Mouse (Mus musculus) liver, postnatal 0 days (tissue): ENCODE measurements around the gene Adgrb3. TPM values are rescaled to one million over a fixed set of nuclear protein-coding genes. Genes with fewer than 3 reads are reported as not detected.

Experiments used
- ATAC-seq: fragments of 200-750 bp; cut with Nextera tagmentation; 2 replicates; pipeline ENCODE4 v1.8.0; 2017; ENCODE audit warnings: mild to moderate bottlenecking, moderate library complexity
- DNase-seq: peaks from one replicate; pipeline ENCODE4 v3.0.0-alpha.2; 2016
- H3K27ac ChIP-seq: fragments of 300-500 bp; sonication (generic); 2 replicates; pipeline ENCODE4 v1.5.1; 2014; ENCODE audit warnings: antibody characterized with exemption, moderate library complexity, mild to moderate bottlenecking, low read depth
- H3K27me3 ChIP-seq: fragments of 300-500 bp; sonication (generic); 2 replicates; pipeline ENCODE4 v1.6.1; 2014; ENCODE audit warnings: low read length, control low read depth, mixed read lengths; ENCODE audit not compliant: insufficient read depth
- H3K36me3 ChIP-seq: fragments of 300-500 bp; sonication (generic); replicated peaks from 2 replicates; pipeline ENCODE4 v1.6.1; 2014; ENCODE audit warnings: mild to moderate bottlenecking, control low read depth, low read length, moderate library complexity, mixed read lengths; ENCODE audit not compliant: insufficient read depth
- H3K4me1 ChIP-seq: fragments of 300-500 bp; sonication (generic); 2 replicates; pipeline ENCODE4 v1.6.1; 2014; ENCODE audit warnings: antibody characterized with exemption, mild to moderate bottlenecking, control low read depth; ENCODE audit not compliant: insufficient read depth
- H3K4me2 ChIP-seq: fragments of 300-500 bp; sonication (generic); 2 replicates; pipeline ENCODE4 v1.6.1; 2014; ENCODE audit warnings: low read depth, mild to moderate bottlenecking, low read length, moderate library complexity, mixed read lengths
- H3K4me3 ChIP-seq: fragments of 300-500 bp; sonication (generic); 2 replicates; pipeline ENCODE4 v1.5.1; 2014; ENCODE audit warnings: low read depth, low read length
- H3K9ac ChIP-seq: fragments of 300-500 bp; sonication (generic); replicated peaks from 2 replicates; pipeline ENCODE4 v1.6.1; 2014; ENCODE audit warnings: mild to moderate bottlenecking, moderate library complexity
- H3K9me3 ChIP-seq: fragments of 300-500 bp; sonication (generic); 2 replicates; pipeline ENCODE4 v1.6.1; 2016; ENCODE audit warnings: mild to moderate bottlenecking, control low read depth, low read length, mixed read lengths
- CTCF ChIP-seq: sonication (generic); IDR thresholded peaks from 2 replicates; pipeline ENCODE4 v1.5.1; 2016; ENCODE audit warnings: antibody characterized with exemption, low read depth
- EP300 ChIP-seq: IDR thresholded peaks from 2 replicates; pipeline ENCODE4 v1.6.1; 2016; ENCODE audit warnings: antibody characterized with exemption, low read depth, mild to moderate bottlenecking
- WGBS: fragments of 180-500 bp; shearing (Covaris S2); extraction: QIAGEN DNeasy Blood & Tissue Kit; methylation state at CpG from one replicate; pipeline ENCODE4 v1.1.7; 2014; ENCODE audit not compliant: insufficient replicate concordance; 5-methylcytosine and 5-hydroxymethylcytosine counted together
- polyA plus RNA-seq: library from polyadenylated mRNA; unstranded; fragments of >200 nt; fragmentation: Nextera tagmentation; extraction: Ambion mirVana; gene quantifications from 2 replicates; pipeline ENCODE4 v1.2.1, GENCODE M21; 2015

Gene Adgrb3
- polyA plus RNA-seq, 1 experiment from 2014 or later, result not detected

DNA sequence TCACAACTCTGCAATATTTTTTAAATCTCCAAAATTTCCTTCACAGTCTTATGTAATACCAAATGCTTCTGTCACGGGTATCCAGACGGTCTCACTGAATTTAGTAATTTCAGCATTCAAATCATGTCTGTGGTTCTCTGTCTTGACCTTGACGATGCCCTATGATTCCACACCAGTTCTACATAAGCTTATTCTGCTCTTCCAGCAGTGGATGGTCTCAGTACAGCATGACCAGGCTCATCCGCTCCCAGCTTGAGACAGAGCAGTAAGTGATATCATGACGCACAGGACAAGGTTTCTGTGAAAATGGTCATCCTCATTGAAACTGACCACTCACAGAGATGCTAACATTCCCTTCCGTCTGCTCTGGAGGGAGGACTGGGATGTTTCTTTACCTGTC is 252.9 kb downstream of the Adgrb3 start:
- H3K27me3 ChIP-seq, result no peaks in the 10 kb centered on the region
- DNase-seq, result no peak
- 79% methylated on average over 6 of the region's 6 CpGs for WGBS
- H3K4me2 ChIP-seq, result no peak overlapping the region
- H3K4me1 ChIP-seq, result no peaks in the 10 kb centered on the region
- TF ChIP-seq CTCF, result no peak
- no peaks in the 10 kb centered on the region for H3K36me3 ChIP-seq
- H3K27ac ChIP-seq, result no peak overlapping the region
- ATAC-seq, result no peak
- H3K9me3 ChIP-seq, result no peaks in the 10 kb centered on the region
- no peak overlapping the region for H3K9ac ChIP-seq
- no peak overlapping the region for H3K4me3 ChIP-seq

DNA sequence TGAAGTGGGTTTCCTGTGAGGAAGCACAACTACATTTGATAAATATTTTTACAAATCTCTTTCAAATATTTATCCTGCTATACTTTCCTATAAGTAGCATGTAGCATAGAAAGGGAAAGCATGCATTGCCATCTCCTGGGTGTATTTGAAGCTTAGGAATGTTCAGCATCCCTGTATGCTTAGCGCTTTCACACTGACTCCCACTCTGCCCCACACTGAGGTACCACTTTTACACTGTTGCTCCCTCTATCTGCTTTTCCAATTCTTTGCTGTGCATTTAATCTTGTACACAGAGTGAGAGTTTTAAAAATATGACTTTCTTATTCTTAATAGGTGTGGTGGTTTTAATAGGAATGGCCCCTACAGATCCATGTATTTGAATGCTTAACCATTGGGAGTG is 261.4 kb downstream of the Adgrb3 start:
- Histone ChIP-seq H3K4me1 (no peaks in the 10 kb centered on the region), H3K4me2 (no peak overlapping the region), H3K36me3 (no peaks in the 10 kb centered on the region), H3K4me3 (no peak overlapping the region), H3K9me3 (no peaks in the 10 kb centered on the region), H3K27ac (no peak overlapping the region), H3K27me3 (no peaks in the 10 kb centered on the region), H3K9ac (no peak overlapping the region)
- TF ChIP-seq EP300 (no peak), CTCF (no peak)
- no peak for ATAC-seq
- no peak for DNase-seq
- WGBS, result 65% methylated on average over 1 of the region's 1 CpGs

DNA sequence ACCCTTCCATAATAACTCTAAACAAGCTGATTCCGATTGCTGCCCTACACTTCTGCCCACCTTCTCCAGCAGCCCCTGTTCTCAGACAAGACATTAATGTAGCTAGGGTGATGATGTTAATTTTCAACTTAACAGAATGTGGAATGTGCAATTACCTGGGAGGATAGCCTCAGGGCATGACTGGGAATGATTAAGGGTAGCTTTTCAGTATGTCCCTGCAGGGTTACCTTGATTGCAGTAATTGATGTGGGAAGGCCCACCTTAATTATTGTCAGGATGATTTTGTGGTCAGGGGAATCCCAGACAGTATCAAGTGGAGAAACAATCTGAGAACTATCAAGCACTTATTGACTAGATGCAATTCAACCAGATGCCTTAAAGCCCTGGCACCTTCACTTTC is 283.4 kb downstream of the Adgrb3 start:
- Histone ChIP-seq H3K9me3 (no peaks in the 10 kb centered on the region), H3K27ac (no peak overlapping the region), H3K4me2 (no peak overlapping the region), H3K9ac (no peak overlapping the region), H3K4me1 (no peaks in the 10 kb centered on the region), H3K36me3 (no peaks in the 10 kb centered on the region), H3K27me3 (no peaks in the 10 kb centered on the region), H3K4me3 (no peak overlapping the region)
- DNase-seq (no peak), ATAC-seq (no peak)
- WGBS, result 77% methylated on average over 1 of the region's 1 CpGs
- no peak for TF ChIP-seq CTCF
- TF ChIP-seq EP300, result no peak

GRCm38 (mm10) chr1:25543915-25544314 is 285.6 kb downstream of the Adgrb3 start:
- ATAC-seq (no peak), DNase-seq (no peak)
- 74% methylated on average over 2 of the region's 2 CpGs for WGBS
- H3K27ac ChIP-seq, result no peak overlapping the region
- TF ChIP-seq EP300 (no peak), CTCF (no peak)
- H3K4me3 ChIP-seq, result no peak overlapping the region
- H3K4me1 ChIP-seq, result no peaks in the 10 kb centered on the region
- H3K27me3 ChIP-seq, result no peaks in the 10 kb centered on the region
- no peak overlapping the region for H3K9ac ChIP-seq
- no peaks in the 10 kb centered on the region for H3K36me3 ChIP-seq
- no peak overlapping the region for H3K4me2 ChIP-seq
- 0 out of 2 replicates have a peak, but pooled peaks cover 2% of the 10 kb centered on the region for H3K9me3 ChIP-seq

DNA sequence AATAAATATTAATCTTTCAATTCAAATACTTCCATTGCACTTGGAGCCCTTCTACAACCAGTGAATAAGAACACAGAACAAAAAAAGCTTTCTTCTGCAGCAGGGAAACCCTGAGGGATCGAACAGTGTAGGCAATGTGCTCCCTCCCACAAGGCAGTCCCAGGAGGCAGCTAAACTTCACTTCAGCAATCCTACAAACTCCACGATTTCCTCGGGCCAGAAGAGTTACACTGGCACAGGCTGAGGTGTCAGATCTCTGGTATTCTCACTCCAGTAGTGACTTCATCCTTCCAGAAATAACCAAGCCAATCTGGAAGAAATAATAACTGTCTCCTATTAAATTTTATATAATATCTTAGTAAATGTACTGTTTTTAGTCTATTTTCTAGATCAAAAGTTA is 286.6 kb downstream of the Adgrb3 start:
- H3K9me3 ChIP-seq, result 0 out of 2 replicates have a peak, but pooled peaks cover 2% of the 10 kb centered on the region
- H3K27ac ChIP-seq, result no peak overlapping the region
- no peak overlapping the region for H3K9ac ChIP-seq
- no peaks in the 10 kb centered on the region for H3K27me3 ChIP-seq
- ATAC-seq, result no peak
- 54% methylated on average over 3 of the region's 3 CpGs for WGBS
- H3K4me3 ChIP-seq, result no peak overlapping the region
- no peak for TF ChIP-seq CTCF
- no peak for TF ChIP-seq EP300
- no peaks in the 10 kb centered on the region for H3K4me1 ChIP-seq
- H3K4me2 ChIP-seq, result no peak overlapping the region
- DNase-seq, result no peak
- no peaks in the 10 kb centered on the region for H3K36me3 ChIP-seq

DNA sequence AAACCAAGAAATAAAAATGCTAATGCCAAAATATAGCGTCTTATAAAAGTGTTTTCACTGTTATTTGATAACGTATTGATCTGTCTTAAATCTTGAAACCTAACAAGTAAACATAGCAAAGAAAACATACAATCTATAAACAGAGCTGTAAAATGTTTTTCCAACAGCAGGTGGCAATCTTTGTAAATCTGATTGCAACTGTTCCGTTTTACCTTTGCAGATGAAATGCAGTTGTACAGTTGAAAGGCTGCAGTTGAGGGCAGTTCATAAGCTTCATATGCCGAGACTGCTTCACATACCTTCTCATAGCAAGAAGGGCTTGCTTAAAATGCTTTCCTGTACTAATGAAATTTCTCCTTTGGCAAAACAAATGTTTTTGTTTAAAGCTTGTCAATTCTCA is 302.5 kb downstream of the Adgrb3 start:
- WGBS, result 63% methylated on average over 4 of the region's 4 CpGs
- Histone ChIP-seq H3K4me2 (no peak overlapping the region), H3K27ac (no peak overlapping the region), H3K27me3 (no peaks in the 10 kb centered on the region), H3K9ac (no peak overlapping the region), H3K36me3 (no peaks in the 10 kb centered on the region), H3K9me3 (no peaks in the 10 kb centered on the region), H3K4me1 (no peaks in the 10 kb centered on the region), H3K4me3 (no peak overlapping the region)
- no peak for TF ChIP-seq CTCF
- TF ChIP-seq EP300, result no peak
- DNase-seq (no peak), ATAC-seq (no peak)

GRCm38 (mm10) chr1:25510321-25511055 is 319.0 kb downstream of the Adgrb3 start:
- DNase-seq (no peak), ATAC-seq (no peak)
- TF ChIP-seq EP300, result no peak
- TF ChIP-seq CTCF, result peak; percentile 73
- Histone ChIP-seq H3K9me3 (no peaks in the 10 kb centered on the region), H3K4me3 (no peak overlapping the region), H3K4me1 (no peaks in the 10 kb centered on the region), H3K27ac (no peak overlapping the region), H3K27me3 (no peaks in the 10 kb centered on the region), H3K9ac (no peak overlapping the region), H3K4me2 (no peak overlapping the region), H3K36me3 (no peaks in the 10 kb centered on the region)
- WGBS, result 50% methylated on average over 10 of the region's 10 CpGs
